Mouse (Mus musculus): Measurements from ENCODE around the gene Ctsa. TPM values are rescaled to one million over a fixed set of nuclear protein-coding genes. Genes with fewer than 3 reads are reported as not detected.
"Not testable (repeated sequence)": the region's sequence is repeated elsewhere in the genome, so short reads cannot be mapped to it uniquely, and the experiment has no call there.

Ctsa gene
- polyA plus RNA-seq, 1 experiment from 2014 or later: 114 TPM

GRCm38 (mm10) chr2:164874239-164874769, 41.6 kb downstream of the Ctsa start:
- WGBS: 0% methylated on average over 1 of the region's 1 CpGs

DNA sequence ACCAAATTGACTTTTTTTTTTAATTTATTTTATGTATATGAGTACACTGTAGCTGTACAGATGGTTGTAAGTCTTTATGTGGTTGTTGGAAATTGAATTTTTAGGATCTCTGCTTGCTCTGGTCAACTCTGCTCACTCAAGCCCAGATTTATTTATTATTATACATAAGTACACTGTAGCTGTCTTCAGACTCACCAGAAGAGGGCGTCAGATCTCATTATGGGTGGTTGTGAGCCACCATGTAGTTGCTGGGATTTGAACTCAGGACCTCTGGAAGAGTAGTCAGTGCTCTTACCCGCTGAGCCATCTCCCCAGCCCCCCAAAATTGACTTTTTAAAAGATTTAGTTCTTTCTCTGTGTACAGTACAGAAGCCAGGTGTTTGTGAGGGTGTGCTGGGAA, 43.0 kb downstream of the Ctsa start:
- H3K4me3 ChIP-seq; H3K27ac ChIP-seq; H3K4me2 ChIP-seq (replicated peaks); H3K27me3 ChIP-seq (replicated peaks); H3K36me3 ChIP-seq; H3K9me3 ChIP-seq; ATAC-seq (ENCODE audit: low FRiP score, low read depth); H3K9ac ChIP-seq: not testable (repeated sequence)
- peaks cover 22% of the 10 kb centered on the region for H3K4me1 ChIP-seq
- 50% methylated on average over 2 of the region's 2 CpGs for WGBS

More at GRCm38 (mm10) chr2:164874239-164874769, 41.6 kb downstream of the Ctsa start:
- Histone ChIP-seq H3K9ac (no peak overlapping the region), H3K4me3 (no peak overlapping the region), H3K27ac (no peak overlapping the region), H3K4me1 (peaks cover 16% of the 10 kb centered on the region), H3K27me3 (replicated peaks) (no peaks in the 10 kb centered on the region), H3K9me3 (no peaks in the 10 kb centered on the region), H3K4me2 (replicated peaks) (no peak overlapping the region), H3K36me3 (no peaks in the 10 kb centered on the region)
- no peak for ATAC-seq (ENCODE audit: low FRiP score, low read depth)

- not testable (repeated sequence) for H3K9me3 ChIP-seq; H3K9ac ChIP-seq; H3K36me3 ChIP-seq; H3K27ac ChIP-seq; H3K4me3 ChIP-seq; ATAC-seq (ENCODE audit: low FRiP score, low read depth); H3K27me3 ChIP-seq (replicated peaks)
- peaks cover 27% of the 10 kb centered on the region for H3K4me1 ChIP-seq
- peak overlapping the region; percentile 86 for H3K4me2 ChIP-seq (replicated peaks)
- 72% methylated on average over 11 of the region's 11 CpGs for WGBS
Observed at GRCm38 (mm10) chr2:164877376-164878215, 44.9 kb downstream of the Ctsa start.

DNA sequence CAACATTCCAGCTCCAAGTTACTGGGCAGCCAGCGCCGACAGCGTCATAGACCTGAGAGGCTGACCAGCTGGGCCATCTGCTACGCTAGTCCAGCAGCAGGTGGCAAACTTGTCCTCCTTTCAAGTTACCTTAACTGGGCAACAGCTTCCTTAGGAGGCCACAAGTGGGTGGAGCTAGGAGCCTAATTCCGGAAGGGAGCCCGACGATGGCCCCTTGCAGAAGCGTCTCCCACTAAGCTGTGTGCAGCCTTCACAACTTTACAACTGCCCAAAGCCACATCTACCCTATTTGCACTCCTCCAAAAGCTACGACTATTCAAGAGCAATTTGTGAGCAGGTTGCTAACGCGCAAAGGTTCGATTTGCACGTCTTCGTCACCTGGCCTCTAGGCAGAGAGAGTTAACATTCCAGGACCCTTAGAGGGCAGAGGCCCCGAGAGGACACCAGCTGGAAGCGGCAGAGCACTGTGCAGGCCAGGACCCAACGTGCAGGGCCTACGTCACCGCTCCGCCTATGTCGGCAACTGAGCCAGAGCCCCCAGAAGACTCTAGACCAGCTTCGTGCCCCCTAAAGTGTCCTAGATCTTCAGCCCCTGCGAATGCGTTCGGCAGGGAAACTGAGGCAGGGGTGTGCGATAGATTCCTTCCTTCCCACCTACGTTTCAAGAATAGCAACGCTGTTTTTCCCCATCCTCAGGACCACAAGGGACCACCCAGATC, 46.0 kb downstream of the Ctsa start:
- H3K27ac ChIP-seq: peak overlapping the region; percentile 100
- H3K36me3 ChIP-seq: peaks cover 9% of the 10 kb centered on the region
- ATAC-seq (ENCODE audit: low FRiP score, low read depth): peak; percentile 54
- peak overlapping the region; percentile 94 for H3K4me3 ChIP-seq
- H3K27me3 ChIP-seq (replicated peaks): no peaks in the 10 kb centered on the region
- H3K4me2 ChIP-seq (replicated peaks): peak overlapping the region; percentile 86
- peaks cover 29% of the 10 kb centered on the region for H3K4me1 ChIP-seq
- WGBS: 1% methylated on average over 28 of the region's 28 CpGs
- no peaks in the 10 kb centered on the region for H3K9me3 ChIP-seq
- peak overlapping the region; percentile 99 for H3K9ac ChIP-seq

DNA sequence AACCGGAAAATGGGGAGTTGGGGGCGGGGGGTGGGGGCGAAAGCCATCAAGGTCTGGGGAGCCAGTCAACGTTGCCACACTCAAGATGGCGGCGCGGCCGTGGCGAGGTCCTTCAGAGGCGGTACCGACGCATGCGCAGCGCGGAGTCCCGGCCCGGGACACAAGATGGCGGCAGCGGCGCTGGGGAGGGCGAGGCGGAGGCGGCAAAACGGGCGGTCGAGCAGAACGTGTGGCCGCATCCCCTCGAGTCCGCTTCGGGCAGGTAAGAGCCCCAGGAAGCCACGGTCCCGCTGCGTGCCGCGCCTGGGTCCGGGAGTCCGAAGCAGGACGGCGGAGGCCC, 46.5 kb downstream of the Ctsa start, which contains the start of gene Pcif1:
Gene Pcif1 (plus strand): TSS at position 77 of the 340 bp plus-strand sequence.
- WGBS: under 1% methylated on average over 40 of the region's 40 CpGs
- peak within 1 kb of the TSS; percentile 86 for H3K4me2 ChIP-seq (replicated peaks)
- H3K27me3 ChIP-seq (replicated peaks): no peaks in the 10 kb centered on the region
- H3K9me3 ChIP-seq: no peaks in the 10 kb centered on the region
- H3K36me3 ChIP-seq: peaks cover 14% of the 10 kb centered on the region
- ATAC-seq (ENCODE audit: low FRiP score, low read depth): peak; percentile 88
- peak within 1 kb of the TSS; percentile 100 for H3K27ac ChIP-seq
- peak within 1 kb of the TSS; percentile 99 for H3K9ac ChIP-seq
- peaks cover 24% of the 10 kb centered on the region for H3K4me1 ChIP-seq
- peak within 1 kb of the TSS; percentile 94 for H3K4me3 ChIP-seq

DNA sequence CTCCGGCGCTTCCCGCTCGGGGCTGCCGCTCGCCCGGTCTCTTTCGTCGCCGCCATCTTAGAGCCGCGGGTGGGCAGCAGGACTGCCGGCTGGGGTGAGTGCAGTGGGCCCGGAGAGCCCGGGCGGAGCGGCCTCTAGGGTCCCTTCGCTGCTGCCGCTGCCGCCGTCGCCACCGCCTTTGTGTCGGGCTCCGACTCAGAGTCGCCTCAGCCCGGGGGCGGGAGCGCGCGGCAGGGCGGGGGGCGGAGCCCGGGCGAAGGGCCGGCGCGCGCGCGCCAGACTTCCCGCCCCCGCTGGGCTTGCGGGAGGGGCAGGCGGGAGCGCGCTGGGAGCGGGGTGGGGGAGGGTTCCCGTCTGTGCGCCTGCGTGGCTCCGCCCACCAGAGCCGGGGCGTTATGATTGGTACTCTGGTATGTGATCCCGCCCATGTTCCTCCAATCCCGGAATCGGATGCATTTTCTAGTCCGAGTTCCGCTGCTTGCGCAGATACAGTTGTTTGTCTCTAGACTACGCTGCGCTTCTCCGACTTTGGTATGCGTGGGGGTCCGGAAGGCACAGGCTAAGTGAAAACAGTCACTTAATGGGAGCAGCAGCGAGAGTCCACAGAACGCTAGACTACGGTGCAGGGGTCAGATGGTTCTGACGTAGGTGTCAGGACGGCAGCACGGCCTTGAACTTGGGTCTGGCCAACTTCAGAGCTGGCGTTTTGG, 47.0 kb downstream of the Ctsa start:
- peaks cover 23% of the 10 kb centered on the region for H3K4me1 ChIP-seq
- H3K27me3 ChIP-seq (replicated peaks): no peaks in the 10 kb centered on the region
- peak overlapping the region; percentile 94 for H3K4me3 ChIP-seq
- H3K36me3 ChIP-seq: peaks cover 17% of the 10 kb centered on the region
- H3K27ac ChIP-seq: peak overlapping the region; percentile 100
- H3K9me3 ChIP-seq: no peaks in the 10 kb centered on the region
- WGBS: under 1% methylated on average over 60 of the region's 72 CpGs
- peak overlapping the region; percentile 99 for H3K9ac ChIP-seq
- peak; percentile 83 for ATAC-seq (ENCODE audit: low FRiP score, low read depth)
- H3K4me2 ChIP-seq (replicated peaks): peak overlapping the region; percentile 86

- Histone ChIP-seq H3K36me3 (peaks cover 46% of the 10 kb centered on the region), H3K4me1 (peaks cover 21% of the 10 kb centered on the region), H3K4me2 (replicated peaks) (no peak overlapping the region), H3K4me3 (no peak overlapping the region), H3K27ac (no peak overlapping the region), H3K9ac (no peak overlapping the region; the same call in 1 of the 2 replicates), H3K27me3 (replicated peaks) (no peaks in the 10 kb centered on the region), H3K9me3 (no peaks in the 10 kb centered on the region)
- WGBS: 41% methylated on average over 9 of the region's 9 CpGs
- no peak for ATAC-seq (ENCODE audit: low FRiP score, low read depth)
Observed at GRCm38 (mm10) chr2:164882619-164883018, 49.9 kb downstream of the Ctsa start.

- no peak overlapping the region for H3K9ac ChIP-seq
- peaks cover 78% of the 10 kb centered on the region for H3K36me3 ChIP-seq
- 91% methylated on average over 7 of the region's 7 CpGs for WGBS
- no peak overlapping the region for H3K4me2 ChIP-seq (replicated peaks)
- no peak for ATAC-seq (ENCODE audit: low FRiP score, low read depth)
- no peak overlapping the region for H3K4me3 ChIP-seq
- peaks cover 7% of the 10 kb centered on the region for H3K4me1 ChIP-seq
- no peak overlapping the region for H3K27ac ChIP-seq
- no peaks in the 10 kb centered on the region for H3K27me3 ChIP-seq (replicated peaks)
- no peaks in the 10 kb centered on the region for H3K9me3 ChIP-seq
Observed at GRCm38 (mm10) chr2:164885788-164886187, 53.1 kb downstream of the Ctsa start.

GRCm38 (mm10) chr2:164886617-164887016, 53.9 kb downstream of the Ctsa start:
- no peak overlapping the region for H3K9ac ChIP-seq
- H3K27ac ChIP-seq: no peak overlapping the region
- H3K36me3 ChIP-seq: peaks cover 86% of the 10 kb centered on the region
- H3K9me3 ChIP-seq: no peaks in the 10 kb centered on the region
- no peaks in the 10 kb centered on the region for H3K27me3 ChIP-seq (replicated peaks)
- no peak for ATAC-seq (ENCODE audit: low FRiP score, low read depth)
- no peak overlapping the region for H3K4me2 ChIP-seq (replicated peaks)
- H3K4me3 ChIP-seq: no peak overlapping the region
- peaks cover 3% of the 10 kb centered on the region; the same call in 1 of the 2 replicates for H3K4me1 ChIP-seq
- WGBS: 97% methylated on average over 10 of the region's 10 CpGs

DNA sequence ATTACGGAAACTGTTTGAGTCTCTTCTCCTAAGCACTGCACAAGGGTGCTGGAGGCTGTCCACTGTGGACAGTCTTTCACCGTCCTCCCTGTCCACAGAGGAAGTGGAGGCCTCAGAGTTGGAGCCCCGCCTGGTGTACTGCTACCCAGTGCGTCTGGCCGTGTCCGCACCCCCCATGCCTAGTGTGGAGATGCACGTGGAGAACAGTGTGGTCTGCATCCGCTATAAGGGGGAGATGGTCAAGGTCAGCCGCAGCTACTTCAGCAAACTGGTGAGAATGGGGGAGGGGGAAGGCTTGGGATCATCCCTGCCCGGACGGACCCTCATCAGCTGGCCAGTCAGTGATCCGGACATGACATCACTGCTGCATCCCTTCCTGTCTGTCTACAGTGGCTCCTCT, 56.3 kb downstream of the Ctsa start:
- Histone ChIP-seq H3K27me3 (replicated peaks) (no peaks in the 10 kb centered on the region), H3K4me3 (no peak overlapping the region), H3K4me1 (no peaks in the 10 kb centered on the region), H3K9ac (no peak overlapping the region), H3K36me3 (peaks cover 98% of the 10 kb centered on the region), H3K4me2 (replicated peaks) (no peak overlapping the region), H3K9me3 (no peaks in the 10 kb centered on the region), H3K27ac (no peak overlapping the region)
- 88% methylated on average over 12 of the region's 12 CpGs for WGBS
- ATAC-seq (ENCODE audit: low FRiP score, low read depth): no peak

GRCm38 (mm10) chr2:164889960-164890359, 57.3 kb downstream of the Ctsa start:
- H3K9me3 ChIP-seq: no peaks in the 10 kb centered on the region
- WGBS: 92% methylated on average over 2 of the region's 2 CpGs
- no peak for ATAC-seq (ENCODE audit: low FRiP score, low read depth)
- H3K36me3 ChIP-seq: peaks cover 100% of the 10 kb centered on the region
- H3K9ac ChIP-seq: no peak overlapping the region
- H3K27me3 ChIP-seq (replicated peaks): no peaks in the 10 kb centered on the region
- H3K4me3 ChIP-seq: no peak overlapping the region
- no peaks in the 10 kb centered on the region for H3K4me1 ChIP-seq
- no peak overlapping the region for H3K4me2 ChIP-seq (replicated peaks)
- no peak overlapping the region for H3K27ac ChIP-seq

All from neural tube, embryonic 12.5 days (tissue).